Mouse (Mus musculus): ENCODE measurements around the gene Gm15155.
"Not testable (repeated sequence)": the region's sequence is repeated elsewhere in the genome, so short reads cannot be mapped to it uniquely, and the experiment has no call there.

The Gm15155 gene

DNA sequence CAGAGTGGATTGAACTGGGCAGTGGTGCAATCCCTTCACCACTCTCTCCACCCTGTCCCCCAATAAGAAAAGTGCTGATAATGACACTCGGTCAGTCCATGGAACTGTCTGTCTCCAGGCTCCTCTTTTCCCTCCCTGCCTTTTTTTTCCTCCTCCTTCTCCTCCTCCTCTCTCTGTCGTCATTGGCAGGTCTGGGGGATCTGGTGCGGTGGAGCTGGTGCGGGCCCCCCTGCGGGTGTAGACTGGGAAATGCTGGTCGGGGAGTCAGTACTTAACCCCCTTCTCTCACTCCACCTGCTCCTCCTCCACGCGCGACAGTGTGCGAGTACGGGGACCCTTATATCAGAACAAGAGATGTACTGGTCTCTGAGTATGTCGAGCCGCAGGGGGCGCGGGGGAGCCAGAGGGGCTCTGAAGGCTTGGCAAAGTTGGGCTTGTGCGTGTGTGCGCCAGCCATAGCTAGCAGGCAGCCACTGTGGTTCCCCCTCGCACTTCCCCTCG is at the start of gene Gm15155:
Gene Gm15155, plus strand, starts transcription at position 401 of the 501 bp plus-strand sequence.
- no peak for DNase-seq

DNA sequence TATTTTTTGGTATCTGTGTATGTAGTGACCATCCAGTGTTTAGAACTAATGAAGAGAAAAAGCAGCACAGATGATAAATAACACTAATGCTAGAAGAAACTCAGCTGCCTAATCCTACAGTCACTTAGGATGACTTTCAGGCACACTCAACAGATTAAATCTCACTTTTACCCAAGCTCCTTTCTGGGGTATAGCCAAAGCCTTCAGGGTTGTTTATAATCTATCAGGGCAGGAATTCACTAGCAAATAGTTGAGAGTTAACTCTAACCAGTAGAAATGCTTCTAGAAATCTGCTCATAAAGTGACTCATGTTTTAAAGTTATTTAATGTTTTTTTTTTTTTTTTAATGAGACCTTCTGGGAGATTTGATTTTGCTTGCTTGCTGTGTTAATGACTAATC is 44.8 kb upstream of the Gm15155 start:
- no peak for DNase-seq

DNA sequence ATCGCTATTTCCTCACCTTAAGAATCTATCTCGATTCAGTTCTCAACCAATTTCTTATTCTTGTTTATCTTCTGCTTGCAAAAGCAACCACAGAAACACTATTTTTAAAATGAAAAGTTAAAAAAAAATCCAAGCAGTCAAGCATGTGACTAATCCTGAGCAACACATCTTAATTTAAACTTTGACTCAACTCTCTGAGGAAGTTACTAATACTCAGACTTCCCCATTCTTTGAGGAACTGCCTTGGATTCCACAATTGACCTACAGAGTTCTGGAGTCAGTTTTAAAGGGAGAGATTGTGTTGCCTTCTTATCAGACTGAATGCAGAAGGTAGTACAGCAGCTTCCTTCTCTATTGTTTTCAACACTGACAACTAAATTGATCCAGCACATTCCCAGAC is 40.0 kb upstream of the Gm15155 start:
- no peak for DNase-seq

DNA sequence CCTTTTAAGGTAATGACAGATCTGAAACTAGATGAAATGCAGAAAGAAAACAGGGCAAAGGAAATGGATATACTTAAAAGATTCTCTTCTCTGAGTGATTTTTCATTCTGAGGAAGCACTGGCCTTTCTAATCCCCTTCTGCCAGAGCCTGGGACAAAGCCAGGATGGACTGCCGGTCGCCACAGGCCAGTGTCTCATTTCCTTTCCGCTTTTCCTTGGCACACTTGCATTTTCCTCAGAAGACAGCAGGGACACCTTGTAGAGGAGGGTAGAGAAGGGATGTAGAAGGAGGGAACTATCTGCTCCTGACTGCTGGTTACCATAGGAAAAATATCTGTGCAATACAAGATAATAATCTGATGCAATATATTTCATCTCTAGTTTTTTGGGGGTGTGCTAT is 33.1 kb upstream of the Gm15155 start:
- DNase-seq, result no peak

DNA sequence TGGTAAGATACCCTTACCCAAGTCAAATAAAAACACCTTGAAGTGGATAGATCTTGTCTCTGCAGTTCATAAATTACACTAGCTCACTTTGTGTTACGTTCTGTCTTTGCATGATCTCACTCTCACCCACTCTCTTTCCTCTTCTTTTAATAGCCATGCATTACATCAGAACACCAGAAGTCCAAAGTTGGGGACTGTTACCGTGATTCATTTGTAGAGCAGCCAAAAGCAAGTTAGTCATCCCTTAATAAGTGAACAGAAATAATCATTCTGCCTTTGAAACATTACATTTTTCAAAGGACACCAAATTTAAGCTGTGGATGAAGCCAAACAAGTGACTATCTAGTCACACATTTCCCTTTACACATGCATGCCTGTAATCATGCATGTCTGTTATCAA is 32.1 kb upstream of the Gm15155 start:
- DNase-seq, result no peak

DNA sequence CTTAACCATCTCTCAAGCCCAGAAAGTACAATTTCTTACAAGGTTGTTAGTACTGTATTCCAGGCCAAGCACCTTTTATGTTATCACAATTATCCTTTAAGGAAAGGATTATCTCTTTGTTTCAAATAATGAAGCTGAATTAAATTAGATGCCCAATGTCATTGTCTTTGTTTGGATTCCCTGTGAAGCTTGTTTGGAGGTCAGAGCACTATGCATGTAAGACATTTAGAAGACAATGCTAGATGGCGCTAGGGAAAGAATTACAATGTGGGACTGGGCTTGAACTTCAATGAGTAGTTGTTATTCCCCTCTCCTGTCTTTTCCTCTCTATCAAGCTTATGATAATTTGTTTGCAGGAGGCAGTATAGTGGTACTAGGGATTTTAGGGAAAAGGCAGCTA is 29.9 kb upstream of the Gm15155 start:
- no peak for DNase-seq

DNA sequence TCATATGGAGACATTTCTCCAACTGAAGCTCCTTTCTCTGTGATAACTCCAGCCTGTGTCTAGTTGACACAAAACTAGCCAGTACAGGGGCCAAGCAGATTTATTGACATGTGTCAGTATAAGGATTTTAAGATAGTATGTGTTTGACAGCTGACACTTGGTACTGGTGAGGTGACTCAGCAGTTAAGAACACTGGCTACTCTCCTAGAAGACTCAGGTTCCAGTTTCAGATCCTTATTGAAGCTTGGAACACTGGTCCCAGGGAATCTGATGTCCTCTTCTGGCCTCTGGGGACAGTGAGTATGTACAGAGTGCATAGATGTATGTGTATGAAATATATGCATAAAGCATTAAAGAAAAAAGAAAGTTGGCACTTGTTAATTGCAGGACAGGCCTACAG is 28.2 kb upstream of the Gm15155 start:
- no peak for DNase-seq

DNA sequence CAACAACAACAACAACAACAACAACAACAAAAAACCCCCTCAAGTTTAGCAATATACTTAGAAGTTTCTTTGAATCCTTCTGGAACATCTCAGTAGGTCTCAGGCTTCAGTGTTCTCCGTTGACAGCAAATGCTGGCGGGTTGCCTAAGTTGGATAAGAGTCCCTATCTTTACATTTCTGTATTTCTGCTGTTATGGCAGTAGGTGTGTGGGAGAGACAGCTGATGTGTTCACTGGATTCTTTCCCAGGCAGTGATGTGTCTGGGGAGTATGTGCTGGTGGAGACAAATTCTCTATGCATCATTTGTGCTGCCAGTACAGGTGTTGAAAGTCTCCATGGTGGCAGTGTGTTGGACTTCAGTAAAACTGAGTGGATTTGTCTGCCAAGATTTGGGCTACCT is 23.3 kb upstream of the Gm15155 start:
- no peak for DNase-seq

DNA sequence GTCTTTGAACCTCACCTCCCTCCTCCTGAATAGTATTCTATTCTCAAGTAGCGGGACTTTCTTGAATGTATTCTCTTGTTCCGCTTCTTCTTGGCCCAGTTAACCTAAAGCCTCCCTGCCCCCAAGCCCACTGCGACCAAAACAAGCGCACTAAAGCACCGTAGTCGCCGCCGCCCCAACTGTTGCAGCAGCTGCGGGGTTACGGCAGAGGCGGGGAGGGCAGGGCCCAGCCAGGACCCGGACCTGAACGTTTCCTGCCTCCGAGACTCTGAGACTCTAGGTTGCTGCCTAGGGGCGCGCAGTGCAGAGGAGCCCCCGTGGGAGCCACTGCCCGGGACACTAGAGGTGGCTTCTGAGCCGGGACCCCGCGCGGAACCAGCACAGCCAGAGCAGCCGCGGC is 2.0 kb upstream of the Gm15155 start:
- no peak for DNase-seq

DNA sequence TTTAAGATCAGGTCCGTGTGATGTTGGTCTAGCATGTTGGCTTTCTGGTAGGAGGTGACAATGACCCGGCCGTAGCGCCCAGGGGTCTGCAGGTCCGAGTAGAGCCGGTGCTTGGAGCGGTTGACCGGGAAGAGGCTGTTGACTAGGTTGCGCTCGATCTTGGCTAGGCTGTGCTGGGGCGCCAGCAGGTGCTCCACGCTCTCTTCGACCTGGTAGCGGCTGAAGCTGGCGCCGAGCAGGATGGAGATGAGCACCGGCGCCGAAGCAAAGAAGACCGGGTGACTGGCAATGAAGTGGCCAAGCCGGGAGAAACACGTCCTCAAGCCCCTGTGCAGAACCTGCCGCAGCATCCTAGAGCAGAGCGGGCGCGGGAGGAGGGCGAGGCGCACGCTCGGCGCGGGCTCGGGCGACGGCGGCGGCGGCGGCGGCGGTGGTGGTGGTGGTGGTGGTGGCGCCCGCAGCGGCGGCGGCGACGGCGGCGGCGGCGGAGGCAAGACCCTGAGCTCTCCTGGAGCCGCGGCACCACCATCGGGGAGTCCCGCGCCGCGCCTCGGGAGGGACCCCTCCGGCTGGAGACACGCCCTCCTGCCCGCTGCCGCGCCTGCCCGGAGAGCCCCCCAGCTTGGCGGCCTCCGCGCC is 1.5 kb upstream of the Gm15155 start:
- DNase-seq, result no peak

DNA sequence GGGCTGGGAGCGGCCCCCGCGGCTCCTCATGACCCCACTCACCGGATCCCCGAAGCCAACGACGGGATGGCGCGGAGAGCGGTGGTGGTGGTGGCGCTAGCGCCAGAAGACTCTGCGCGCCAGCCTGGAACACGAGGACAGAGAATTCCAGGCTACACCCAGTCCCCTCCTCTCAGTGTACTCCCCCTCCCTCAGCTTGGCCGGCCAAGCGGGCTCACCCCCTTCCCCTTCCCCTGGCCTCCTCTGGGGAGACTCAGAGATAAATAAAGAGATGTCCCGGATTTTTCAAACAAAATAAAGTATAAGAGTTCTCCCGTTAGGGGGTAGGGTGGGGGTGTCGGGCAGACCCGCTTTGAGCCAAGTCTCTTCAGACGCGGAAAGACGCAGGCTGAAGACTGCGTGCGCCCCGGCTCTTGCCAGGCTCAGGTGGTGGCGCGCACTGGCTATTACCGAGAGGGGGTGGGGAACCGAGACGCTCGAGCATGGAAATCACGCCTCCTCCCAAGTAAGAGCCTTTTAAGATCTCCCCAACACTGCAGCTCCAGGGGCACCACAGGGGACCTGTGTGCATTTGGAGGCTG is 750 bp upstream of the Gm15155 start, which contains the start of gene Ptchd1:
Gene Ptchd1, minus strand, starts transcription at position 114 of the 581 bp plus-strand sequence.
- no peak for DNase-seq

DNA sequence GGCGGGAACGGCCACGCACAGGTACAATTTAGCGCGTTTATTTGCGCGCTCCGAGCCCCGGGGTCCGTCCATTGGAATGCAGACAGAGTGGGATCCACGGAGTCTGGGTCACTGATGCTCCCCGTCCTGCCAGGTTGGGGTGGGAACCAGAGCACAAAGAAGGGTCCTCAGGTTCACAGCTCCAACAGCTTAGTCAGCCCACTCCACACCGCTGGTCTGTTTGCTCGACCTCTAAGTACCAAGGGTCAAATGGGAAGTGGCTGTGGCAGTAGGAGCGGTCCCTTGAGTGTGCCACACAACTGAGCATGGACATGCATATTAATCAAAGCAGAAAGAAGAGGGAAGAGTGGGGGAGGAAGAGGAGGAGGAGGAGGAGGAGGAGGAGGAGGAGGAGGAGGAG is 354 bp downstream of the Gm15155 start:
- no peak for DNase-seq

DNA sequence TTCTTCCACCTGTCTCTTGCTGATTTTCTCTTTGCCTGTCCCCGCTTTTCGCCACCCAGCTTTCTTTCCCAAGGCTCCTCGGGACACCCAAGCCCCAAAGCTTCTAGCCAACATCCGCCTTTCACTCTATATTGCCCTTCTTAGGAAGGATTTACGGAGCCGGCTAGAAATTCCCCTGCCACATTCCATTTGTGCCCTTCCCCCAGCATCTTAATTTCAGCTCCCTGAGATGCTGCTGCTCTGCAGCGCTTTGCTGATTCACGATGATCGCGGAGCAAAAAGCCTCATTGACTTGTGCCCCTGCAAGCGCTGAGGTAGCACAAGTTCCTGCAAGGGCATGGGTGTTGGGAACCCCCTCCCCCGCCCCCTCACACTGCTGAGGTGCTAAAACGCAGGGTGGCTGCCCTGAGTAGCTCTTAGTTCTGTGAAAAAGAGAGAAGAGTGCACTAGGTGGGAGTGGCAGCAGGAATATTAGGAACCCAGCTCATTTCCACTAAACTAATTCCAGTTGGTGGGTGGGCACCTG is 1.2 kb downstream of the Gm15155 start:
- DNase-seq, result no peak

DNA sequence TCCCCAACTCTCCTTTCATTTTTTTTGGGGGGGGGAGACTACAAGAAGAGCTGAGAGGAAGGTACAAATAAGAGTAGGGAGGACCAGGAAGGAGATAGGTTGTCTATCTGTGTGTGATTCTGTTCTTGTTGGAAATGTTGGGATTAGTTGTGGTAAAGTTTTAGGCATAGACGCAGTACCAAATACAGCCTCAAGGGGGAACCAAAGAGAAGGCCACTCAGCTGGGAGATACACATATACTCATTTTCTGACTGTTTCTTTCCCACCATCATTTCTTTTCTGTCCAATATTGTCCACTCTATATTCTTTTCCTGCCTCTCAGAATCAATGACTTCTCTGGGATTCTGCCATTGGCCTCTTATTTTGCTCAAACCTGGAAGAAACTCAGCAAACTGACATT is 19.4 kb downstream of the Gm15155 start:
- no peak for DNase-seq

DNA sequence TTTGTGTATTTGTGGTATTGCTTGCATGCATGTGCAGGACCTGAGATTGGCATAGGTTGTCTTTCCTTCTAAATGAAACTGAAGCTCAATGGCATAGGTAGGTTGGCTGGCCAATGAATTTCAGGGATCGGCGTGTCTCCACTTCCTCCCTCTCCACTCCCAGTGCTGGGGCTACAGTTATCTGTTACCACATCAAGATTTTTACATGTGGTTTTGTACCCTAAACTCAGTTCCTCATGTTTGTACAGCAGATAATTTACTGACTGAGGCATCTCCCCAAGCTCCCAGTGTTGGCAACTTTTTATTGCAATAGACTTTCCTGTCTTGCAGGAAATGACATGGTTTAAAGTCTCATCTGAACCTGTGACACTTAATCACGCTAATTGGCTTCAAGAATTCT is 21.4 kb downstream of the Gm15155 start:
- DNase-seq, result no peak

DNA sequence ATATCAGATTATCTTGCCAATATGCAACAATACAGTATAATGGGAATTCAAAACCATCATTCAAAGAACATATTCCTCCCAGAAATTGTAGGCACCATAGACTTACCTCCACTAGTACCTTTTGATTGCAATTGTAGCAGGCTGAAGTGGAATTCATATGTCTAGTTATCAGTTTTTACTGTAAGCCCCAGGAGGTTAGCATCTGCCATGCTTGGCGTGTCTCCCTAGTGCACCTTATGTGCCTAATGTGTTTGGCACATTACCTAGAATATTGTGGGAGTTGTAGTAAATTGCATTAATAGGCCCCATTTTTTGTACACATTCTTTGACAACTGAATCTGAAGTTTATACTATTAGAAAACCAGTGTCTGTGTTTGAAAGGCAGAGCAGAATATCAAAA is 33.4 kb downstream of the Gm15155 start:
- DNase-seq, result no peak

DNA sequence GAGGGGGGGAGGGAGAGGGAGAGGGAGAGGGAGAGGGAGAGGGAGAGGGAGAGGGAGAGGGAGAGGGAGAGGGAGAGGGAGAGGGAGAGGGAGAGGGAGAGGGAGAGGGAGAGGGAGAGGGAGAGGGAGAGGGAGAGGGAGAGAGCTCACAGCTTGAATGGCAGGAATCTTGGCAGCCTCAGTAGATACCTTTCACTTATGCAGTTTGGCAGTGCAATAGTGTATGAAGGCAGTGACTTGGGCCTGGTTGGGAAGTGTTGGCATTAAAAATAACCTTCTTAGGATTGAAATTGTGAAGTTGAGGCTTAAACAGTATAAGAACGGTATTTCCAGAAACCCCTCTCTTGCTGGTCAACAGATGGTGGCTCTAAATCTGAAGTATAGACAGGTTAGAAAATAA is 65.9 kb downstream of the Gm15155 start:
- DNase-seq, result not testable (repeated sequence)

DNA sequence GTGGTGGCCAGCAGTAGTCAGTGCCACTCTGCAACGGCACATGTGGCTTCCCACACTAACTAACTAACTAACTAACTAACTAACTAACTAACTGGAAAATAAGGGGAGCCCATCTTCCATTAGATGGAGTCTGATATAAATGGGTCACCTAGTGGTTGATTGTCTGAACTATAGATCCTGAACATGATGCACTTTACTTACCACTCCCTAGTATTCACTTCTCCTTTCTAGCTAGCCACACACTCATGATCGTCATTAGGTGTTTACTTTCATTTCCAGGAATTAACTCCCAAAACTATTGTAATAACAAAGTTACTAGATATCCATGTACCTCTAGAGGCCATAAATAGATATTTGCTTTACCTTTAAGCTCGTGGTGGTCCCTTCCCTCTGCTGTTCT is 99.6 kb downstream of the Gm15155 start:
- no peak for DNase-seq

DNA sequence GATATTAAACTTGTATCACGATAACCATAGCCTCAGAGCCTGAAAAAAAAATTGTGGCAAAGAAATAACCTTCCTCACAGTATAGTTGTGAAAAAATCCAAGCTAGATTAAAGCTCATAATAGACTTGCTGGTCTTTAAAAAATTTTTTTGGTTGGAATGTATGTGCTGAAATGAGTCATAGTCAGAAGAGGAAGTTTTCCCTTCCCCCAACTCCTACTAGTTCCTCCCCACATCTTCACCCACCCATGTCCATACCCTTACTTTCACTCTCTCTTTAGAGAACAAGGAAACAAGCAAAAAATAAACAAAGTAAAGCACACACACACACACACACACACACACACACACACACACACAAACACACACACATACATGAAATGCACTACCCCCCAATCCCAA is 103.8 kb downstream of the Gm15155 start:
- no peak for DNase-seq

DNA sequence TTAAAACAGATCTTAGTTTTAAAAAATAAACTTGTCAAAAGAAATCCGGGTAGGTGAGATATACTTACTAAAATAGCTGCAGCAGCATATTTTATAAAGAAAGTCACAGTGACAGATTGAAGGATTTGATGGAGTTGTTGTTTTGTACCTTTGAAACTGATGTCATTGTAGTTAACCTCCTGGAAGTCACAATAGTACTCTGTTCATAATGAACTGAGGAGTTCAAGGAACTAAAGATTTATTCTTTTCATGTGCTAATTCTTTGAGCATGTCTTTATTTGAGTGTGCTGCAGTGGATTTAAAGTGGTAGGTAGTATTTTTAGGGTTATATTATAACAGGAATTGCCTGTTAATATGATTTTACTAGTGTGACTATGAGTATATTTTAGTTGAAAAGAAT is 263.6 kb downstream of the Gm15155 start:
- DNase-seq, result no peak

DNA sequence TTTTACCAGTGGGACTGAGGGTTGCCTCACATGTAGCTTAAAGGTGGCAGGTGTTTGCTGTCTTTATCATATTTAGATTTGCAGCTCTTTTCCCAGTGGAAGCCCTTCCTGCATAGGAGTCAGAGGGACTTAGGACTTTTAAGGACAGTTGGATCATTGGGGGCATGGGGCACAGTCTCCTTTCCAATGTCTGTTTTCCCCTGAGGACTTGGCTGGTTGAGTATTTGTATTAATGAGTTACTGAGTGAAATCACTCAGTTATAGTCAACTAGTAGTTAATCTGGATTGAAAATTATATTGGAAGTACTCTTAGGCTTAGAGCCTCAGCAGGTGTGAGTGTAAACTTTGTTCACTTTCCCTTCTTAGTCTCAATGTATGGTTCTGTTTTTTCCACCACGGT is 275.5 kb downstream of the Gm15155 start:
- peak; percentile 33 to 71 for DNase-seq

DNA sequence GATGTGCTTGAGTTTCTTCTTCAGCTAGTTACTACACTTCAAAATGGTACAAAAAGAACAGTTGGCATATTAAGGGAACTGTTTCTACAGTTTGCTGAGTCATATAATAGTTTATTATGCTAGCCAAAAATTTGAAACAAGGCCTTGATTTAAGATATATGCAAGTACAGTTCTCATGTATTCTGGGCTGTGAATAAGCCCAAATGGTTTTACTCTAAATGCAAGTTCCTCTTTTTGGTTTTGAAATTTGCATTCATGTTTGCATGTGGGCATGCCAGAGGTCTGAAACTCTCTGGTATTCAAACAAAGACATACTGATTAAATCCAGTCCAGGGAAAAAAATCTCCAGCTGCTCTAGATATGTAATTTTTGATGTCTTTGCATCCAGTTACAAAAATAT is 277.2 kb downstream of the Gm15155 start:
- no peak for DNase-seq

DNA sequence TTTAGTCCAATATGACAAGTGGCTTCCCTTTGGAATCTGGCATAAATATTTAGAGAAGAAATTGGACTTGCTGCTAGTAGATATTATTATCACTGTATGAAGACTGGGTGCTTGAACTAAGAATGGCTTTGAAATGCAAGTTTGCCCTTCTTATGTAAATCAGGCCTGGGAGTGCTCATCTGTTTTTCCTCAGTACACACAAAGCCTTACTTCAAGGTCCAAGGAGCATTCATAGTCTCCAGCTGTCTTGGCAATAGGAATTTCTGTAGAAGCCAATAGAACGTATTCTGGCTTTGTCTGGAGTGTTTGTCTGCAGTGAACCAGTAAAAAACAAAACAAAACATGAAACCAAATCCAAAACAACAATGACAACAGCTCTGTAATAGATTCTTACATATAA is 278.6 kb downstream of the Gm15155 start:
- peak in 1 of 2 experiments; percentile 26 for DNase-seq

DNA sequence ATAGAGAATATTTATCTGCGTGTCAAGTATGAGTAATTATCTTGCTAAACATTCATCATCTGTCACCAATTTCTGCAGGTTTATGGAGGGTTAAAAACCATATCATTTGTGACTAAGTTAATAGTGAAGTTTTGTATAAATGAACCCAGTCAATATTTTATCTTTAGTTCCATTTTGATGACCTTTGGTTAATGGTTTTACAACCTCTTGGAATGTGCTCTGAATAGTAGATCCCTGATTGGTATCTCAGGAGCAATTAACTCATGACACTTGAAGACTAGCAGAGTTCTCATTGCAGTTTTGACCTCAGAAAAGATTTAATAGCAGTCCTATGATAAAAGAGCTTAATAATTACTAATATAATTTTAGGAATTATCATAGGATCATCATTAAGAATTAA is 385.2 kb downstream of the Gm15155 start:
- DNase-seq, result no peak

DNA sequence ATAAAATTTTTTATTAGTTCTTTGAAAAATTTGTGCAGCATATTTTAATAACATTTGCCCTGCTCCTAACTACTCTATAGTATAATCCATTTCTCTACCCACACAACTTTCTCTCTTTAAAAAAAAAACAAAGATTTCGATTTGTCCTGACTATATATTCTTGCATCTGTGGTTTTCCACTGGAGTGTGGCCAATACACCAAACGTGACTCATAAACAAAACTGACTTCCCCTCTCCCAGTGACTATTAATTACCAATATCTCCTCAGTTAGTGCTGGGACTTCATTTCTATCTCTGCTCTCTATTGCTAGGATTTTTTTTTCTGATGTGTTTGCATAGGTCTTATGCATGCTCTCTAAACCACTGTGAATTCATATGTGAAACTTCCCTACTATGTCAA is 531.2 kb downstream of the Gm15155 start:
- DNase-seq, result no peak

Measured in kidney, adult 8-10 months (tissue).